Mouse (Mus musculus): Measurements from ENCODE around the gene Ccnd3.

DNA sequence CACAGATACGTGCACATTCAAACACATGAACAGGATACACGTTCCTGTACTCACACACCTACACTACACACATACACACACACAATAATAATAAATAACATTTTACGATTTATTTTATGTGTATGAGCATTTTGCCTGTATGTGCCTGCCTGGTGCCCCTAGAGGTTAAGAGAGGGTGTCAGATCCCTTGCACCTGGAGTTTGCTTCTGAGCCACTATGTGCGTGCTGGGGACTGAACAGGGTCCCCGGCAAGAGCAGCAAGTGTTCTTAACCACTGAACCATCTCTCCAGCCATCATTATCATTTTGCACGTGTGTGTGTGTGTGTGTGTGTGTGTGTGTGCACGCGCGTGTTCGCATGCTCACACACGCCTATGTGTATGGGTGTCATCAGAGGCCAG is 24.7 kb downstream of the Ccnd3 start:
- TF ChIP-seq CTCF (IDR thresholded peaks at IDR 0.05 in 2 of 3, conservative IDR thresholded peaks at IDR 0.05 in 1 of 3; ENCODE audit: control insufficient read depth in 1 of 3, insufficient read depth in 1 of 3, low read depth in 2 of 3, low read length in 3 of 3, poor library complexity in 1 of 3, severe bottlenecking in 1 of 3) (no peak), POLR2A (IDR thresholded peaks at IDR 0.05; ENCODE audit: control insufficient read depth in 1 of 2, insufficient read depth in 1 of 2, low read depth in 1 of 2, low read length in 2 of 2, poor library complexity in 1 of 2) (no peak), GATA1 (IDR thresholded peaks at IDR 0.05; ENCODE audit: low read depth, low read length) (no peak), EP300 (IDR thresholded peaks at IDR 0.05; ENCODE audit: low read depth in 1 of 2, low read length in 2 of 2) (no peak), JUND (IDR thresholded peaks at IDR 0.05; ENCODE audit: low read depth, low read length) (no peak), MAX (IDR thresholded peaks at IDR 0.05; ENCODE audit: low read length) (no peak), USF2 (IDR thresholded peaks at IDR 0.05; ENCODE audit: borderline replicate concordance in 1 of 2, insufficient read depth in 1 of 2, low read depth in 1 of 2, low read length in 2 of 2) (no peak), ETS1 (IDR thresholded peaks at IDR 0.05; ENCODE audit: low read depth, low read length) (no peak), E2F4 (IDR thresholded peaks at IDR 0.05; ENCODE audit: borderline replicate concordance, low read depth, low read length) (no peak), BHLHE40 (IDR thresholded peaks at IDR 0.05; ENCODE audit: borderline replicate concordance, low read depth, low read length) (no peak), MYC (IDR thresholded peaks at IDR 0.05; ENCODE audit: low read depth, low read length) (no peak), CHD1 (IDR thresholded peaks at IDR 0.05; ENCODE audit: low read depth, low read length) (no peak), RCOR1 (IDR thresholded peaks at IDR 0.05; ENCODE audit: low read depth, low read length) (no peak), GABPA (IDR thresholded peaks at IDR 0.05; ENCODE audit: low read depth, low read length) (no peak)

All from MEL (cell line).